Mouse (Mus musculus) forebrain, embryonic 13.5 days (tissue): ENCODE data around the gene Ddah2. TPM values are rescaled to one million over a fixed set of nuclear protein-coding genes. Genes with fewer than 3 reads are reported as not detected.

Source experiments
- ATAC-seq: fragments of 200-750 bp; cut with Nextera tagmentation; 2 replicates; pipeline ENCODE4 v1.8.0; 2017
- H3K27ac ChIP-seq: fragments of 300-500 bp; sonication (generic); 2 replicates; pipeline ENCODE4 v1.5.1; 2015; ENCODE audit warnings: inconsistent platforms, mild to moderate bottlenecking, moderate library complexity
- H3K27me3 ChIP-seq: fragments of 300-500 bp; sonication (generic); 2 replicates; pipeline ENCODE4 v1.6.1; 2015; ENCODE audit warnings: mild to moderate bottlenecking, inconsistent platforms
- H3K36me3 ChIP-seq: fragments of 300-500 bp; sonication (generic); 2 replicates; pipeline ENCODE4 v1.6.1; 2015; ENCODE audit warnings: mild to moderate bottlenecking, inconsistent platforms; ENCODE audit not compliant: poor library complexity, severe bottlenecking
- H3K4me1 ChIP-seq: fragments of 300-500 bp; sonication (generic); 2 replicates; pipeline ENCODE4 v1.6.1; 2015; ENCODE audit warnings: inconsistent platforms
- H3K4me2 ChIP-seq: fragments of 300-500 bp; sonication (generic); 2 replicates; pipeline ENCODE4 v1.6.1; 2015; ENCODE audit warnings: inconsistent platforms, mild to moderate bottlenecking, moderate library complexity
- H3K4me3 ChIP-seq: fragments of 300-500 bp; sonication (generic); 2 replicates; pipeline ENCODE4 v1.5.1; 2015; ENCODE audit warnings: mild to moderate bottlenecking, inconsistent platforms
- H3K9ac ChIP-seq: fragments of 300-500 bp; sonication (generic); 2 replicates; pipeline ENCODE4 v1.6.1; 2015; ENCODE audit warnings: mild to moderate bottlenecking, inconsistent platforms
- H3K9me3 ChIP-seq: fragments of 300-500 bp; sonication (generic); replicated peaks from 2 replicates; pipeline ENCODE4 v1.6.1; 2016; ENCODE audit warnings: inconsistent platforms
- WGBS: fragments of 180-500 bp; shearing (Covaris S2); methylation state at CpG from one replicate; pipeline ENCODE4 v1.1.7; 2015; 5-methylcytosine and 5-hydroxymethylcytosine counted together
- polyA plus RNA-seq: library from polyadenylated mRNA; unstranded; fragments of >200 nt; fragmentation: Nextera tagmentation; extraction: Ambion mirVana; gene quantifications from 2 replicates; pipeline ENCODE4 v1.2.1, GENCODE M21; 2015

The Ddah2 gene
- polyA plus RNA-seq, 1 experiment from 2014 or later = 566 TPM

DNA sequence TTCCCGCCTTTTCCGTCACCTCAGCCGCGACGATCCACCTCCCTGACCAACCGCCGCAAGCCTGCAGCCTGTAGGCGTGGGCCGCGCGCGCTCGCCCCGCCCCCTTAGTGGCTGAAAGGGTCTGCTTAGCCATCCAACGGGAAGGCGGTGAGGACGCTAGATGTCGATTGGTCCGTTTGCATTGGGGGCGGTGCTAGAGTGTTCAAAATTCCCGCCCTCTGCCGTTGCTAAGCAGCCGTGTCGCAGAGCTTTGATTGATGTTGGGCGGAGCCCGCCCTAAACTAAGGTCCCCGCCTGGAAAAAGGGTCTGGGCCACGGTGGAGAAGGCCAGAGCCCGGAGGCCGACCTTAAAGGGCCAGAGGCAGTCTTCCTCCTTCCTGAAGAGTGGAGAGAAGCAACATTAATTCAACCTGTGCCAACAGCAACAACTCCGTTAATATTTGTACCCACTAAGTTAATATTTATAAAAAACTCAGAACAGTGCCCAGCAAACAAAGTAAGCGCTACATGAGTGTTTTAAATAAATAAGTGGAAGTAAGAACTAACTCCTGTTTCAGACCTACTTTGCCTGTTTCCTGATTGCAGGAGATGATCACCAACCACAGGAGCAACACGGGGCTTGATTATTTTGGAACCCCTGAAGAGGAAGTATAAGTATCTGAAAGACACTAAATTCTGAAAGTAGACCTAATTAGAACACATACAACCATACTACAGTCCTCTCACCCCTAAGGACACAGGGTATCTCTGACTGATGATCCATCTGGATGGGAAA, 12.0 kb upstream of the Ddah2 start, which contains the start of gene Msh5:
Gene Msh5 (minus strand): TSS at position 65 of the 775 bp plus-strand sequence.
- WGBS = 3% methylated on average over 33 of the region's 33 CpGs
- ATAC-seq = peak; percentile 98
- Histone ChIP-seq H3K9ac (peak within 1 kb of the TSS; percentile 88), H3K27me3 (no peaks in the 10 kb centered on the region), H3K36me3 (no peaks in the 10 kb centered on the region), H3K4me1 (peaks cover 49% of the 10 kb centered on the region), H3K9me3 (no peaks in the 10 kb centered on the region), H3K4me2 (peak within 1 kb of the TSS; percentile 97), H3K4me3 (peak within 1 kb of the TSS; percentile 57), H3K27ac (peak within 1 kb of the TSS; percentile 80)

DNA sequence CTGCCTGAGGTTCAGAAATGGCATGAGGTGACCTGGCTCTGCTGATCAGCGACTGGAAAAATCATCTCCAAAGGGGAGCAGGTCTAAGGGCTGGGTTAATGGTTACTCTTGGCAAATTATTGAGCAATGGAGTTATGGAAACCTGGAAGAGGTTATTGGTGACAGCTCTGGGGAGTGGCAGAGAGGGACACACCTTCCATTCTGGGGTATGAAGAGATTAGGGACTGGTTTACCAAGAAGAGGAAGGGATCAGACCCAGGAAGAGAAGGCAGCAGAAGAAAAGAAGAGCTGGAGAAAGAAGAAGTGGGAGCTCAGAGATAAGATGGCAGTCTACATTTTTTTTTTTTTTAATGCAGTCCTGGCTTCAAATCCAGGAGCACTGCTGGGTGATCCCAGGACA, 11.1 kb upstream of the Ddah2 start:
- peaks cover 56% of the 10 kb centered on the region for H3K4me1 ChIP-seq
- H3K9me3 ChIP-seq = no peaks in the 10 kb centered on the region
- no peak for ATAC-seq
- H3K36me3 ChIP-seq = peaks cover 5% of the 10 kb centered on the region
- no peak overlapping the region for H3K9ac ChIP-seq
- peak overlapping the region; percentile 35 for H3K27ac ChIP-seq
- no peaks in the 10 kb centered on the region for H3K27me3 ChIP-seq
- WGBS = 61% methylated on average over 1 of the region's 1 CpGs
- H3K4me3 ChIP-seq = no peak overlapping the region
- H3K4me2 ChIP-seq = 0 out of 2 replicates have a peak overlapping the region, but pooled peaks have one; percentile 7

DNA sequence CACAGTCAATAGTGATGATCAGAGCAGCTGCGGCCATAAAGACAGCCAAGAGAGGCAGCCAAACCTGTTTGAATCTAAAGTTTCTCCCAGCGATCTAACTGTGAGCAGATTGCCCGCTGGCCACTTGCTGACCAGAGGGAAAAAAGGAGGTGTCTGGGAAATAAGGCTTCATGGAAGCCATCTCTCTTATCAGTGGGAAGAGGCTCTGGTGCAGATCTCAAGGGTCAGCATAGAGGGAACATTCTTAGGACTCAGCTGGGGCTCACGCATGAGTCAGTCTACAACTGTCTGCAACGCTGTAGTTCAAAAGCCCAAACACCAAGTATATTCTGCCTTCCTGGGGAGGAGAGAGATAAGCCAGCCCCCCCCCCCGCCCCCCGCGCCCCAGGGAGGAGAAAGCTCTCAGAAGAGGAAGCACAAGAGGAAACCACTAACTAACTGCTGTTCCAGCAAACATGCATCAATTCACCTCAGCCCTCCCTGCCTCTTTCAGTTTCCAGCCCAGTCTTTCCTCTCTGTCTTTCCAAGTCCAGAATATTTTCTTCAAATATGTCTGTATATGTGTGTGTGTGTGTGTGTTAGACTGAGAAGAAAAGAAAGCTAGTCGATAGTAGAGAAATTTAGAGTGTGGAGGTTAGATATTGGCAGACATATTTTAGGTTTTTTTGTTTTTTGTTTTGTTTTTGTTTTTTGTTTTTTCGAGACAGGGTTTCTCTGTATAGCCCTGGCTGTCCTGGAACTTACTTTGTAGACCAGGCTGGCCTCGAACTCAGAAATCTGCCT, 10.5 kb upstream of the Ddah2 start:
- ATAC-seq = no peak
- Histone ChIP-seq H3K4me2 (0 out of 2 replicates have a peak overlapping the region, but pooled peaks have one; percentile 7), H3K9ac (no peak overlapping the region)

DNA sequence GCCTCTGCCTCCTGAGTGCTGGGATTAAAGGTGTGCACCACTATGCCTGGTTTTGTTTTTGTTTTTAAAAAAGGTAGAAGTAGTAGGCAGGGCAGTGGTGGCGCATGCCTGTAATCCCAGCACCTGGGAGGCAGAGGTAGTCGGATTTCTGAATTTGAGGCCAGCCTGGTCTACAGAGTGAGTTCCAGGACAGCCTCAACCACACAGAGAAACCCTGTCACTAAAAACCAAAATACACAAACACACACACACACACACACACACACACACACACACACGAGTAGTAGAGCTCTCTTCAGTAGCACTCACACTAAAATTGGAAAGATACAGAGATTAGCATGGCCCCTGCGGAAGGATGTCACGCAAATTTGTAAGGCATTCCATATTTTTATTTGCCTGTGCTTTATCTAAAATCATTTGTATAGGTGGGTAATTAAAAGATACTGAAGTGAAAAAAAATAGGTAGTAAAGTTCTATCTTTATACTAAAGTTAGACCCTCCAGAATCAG, 9.8 kb upstream of the Ddah2 start:
- Histone ChIP-seq H3K27ac (peak overlapping the region; percentile 90; the same call in 1 of the 2 replicates), H3K4me1 (peaks cover 56% of the 10 kb centered on the region), H3K4me2 (peak overlapping the region; percentile 72), H3K27me3 (no peaks in the 10 kb centered on the region), H3K36me3 (peaks cover 17% of the 10 kb centered on the region), H3K4me3 (no peak overlapping the region), H3K9me3 (no peaks in the 10 kb centered on the region), H3K9ac (no peak overlapping the region)
- 80% methylated on average over 5 of the region's 5 CpGs for WGBS
- no peak for ATAC-seq

More for the DNA sequence above, 10.5 kb upstream of the Ddah2 start:
- peaks cover 11% of the 10 kb centered on the region for H3K36me3 ChIP-seq
- peaks cover 56% of the 10 kb centered on the region for H3K4me1 ChIP-seq
- no peaks in the 10 kb centered on the region for H3K27me3 ChIP-seq
- H3K4me3 ChIP-seq = no peak overlapping the region
- no peaks in the 10 kb centered on the region for H3K9me3 ChIP-seq
- peak overlapping the region; percentile 35 for H3K27ac ChIP-seq
- WGBS = 47% methylated on average over 11 of the region's 11 CpGs

DNA sequence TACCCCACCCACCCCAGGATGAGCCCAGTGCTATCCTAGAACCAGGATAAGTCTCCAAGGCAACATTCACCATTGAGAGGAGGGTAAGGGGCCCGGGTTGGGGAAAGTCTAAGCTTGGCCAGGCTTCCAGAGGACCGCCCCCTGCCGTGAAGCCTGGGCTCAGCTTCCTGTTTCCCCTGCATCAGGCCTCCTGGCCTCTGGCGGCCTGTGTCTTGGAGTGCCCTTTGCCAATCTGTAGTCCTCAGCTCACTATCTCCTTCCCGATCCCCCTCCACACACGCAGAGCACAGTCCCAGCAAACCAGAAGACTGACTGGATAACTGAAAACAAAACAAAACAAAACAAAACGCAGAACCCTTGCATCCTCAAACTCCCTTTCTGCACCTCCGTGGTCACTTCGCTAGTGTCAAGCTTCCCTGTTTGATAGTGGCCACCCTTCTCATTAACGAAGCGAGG, 9.2 kb upstream of the Ddah2 start, which contains the start of gene Clic1:
Gene Clic1 (plus strand): TSS at position 406 of the 456 bp plus-strand sequence.
- H3K9me3 ChIP-seq = no peaks in the 10 kb centered on the region
- ATAC-seq = 0 out of 2 replicates have a peak, but pooled peaks have one; percentile 2
- under 1% methylated on average over 11 of the region's 11 CpGs for WGBS
- H3K4me2 ChIP-seq = peak within 1 kb of the TSS; percentile 72
- no peaks in the 10 kb centered on the region for H3K27me3 ChIP-seq
- peak within 1 kb of the TSS; percentile 90 for H3K27ac ChIP-seq
- H3K36me3 ChIP-seq = peaks cover 22% of the 10 kb centered on the region
- H3K4me1 ChIP-seq = peaks cover 56% of the 10 kb centered on the region
- H3K9ac ChIP-seq = peak within 1 kb of the TSS; percentile 80
- peak within 1 kb of the TSS; percentile 48 for H3K4me3 ChIP-seq

DNA sequence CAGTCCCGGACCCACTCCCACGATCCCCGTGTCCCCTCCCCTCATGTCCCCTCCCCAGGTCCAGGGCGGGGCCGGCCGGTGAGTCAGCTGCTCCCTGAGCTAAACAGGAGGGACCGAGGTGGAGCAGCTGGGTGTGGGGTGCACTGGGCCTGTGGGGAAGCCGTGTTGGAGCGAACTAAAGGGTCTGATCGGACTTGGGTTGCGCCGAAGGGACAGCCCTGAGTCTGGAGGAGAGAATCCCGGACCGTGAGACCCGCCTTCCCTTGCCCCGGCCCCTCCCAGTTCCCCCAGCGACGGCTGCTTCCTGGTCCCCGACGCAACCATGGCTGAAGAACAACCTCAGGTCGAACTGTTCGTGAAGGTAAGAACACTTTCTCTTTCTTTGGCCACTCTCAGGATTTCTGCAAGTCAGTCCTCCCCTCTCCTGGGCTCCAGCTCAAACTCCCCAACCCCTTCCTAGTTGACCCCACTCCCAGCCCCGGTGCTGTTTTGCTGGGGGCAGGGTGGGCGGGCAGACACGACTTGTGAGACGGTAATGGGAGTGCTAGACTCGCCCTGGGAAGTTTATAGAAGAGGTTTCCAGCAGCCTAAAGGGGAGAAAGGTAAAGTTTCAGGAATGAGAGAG, 8.6 kb upstream of the Ddah2 start:
- 1% methylated on average over 27 of the region's 27 CpGs for WGBS
- Histone ChIP-seq H3K4me1 (peaks cover 56% of the 10 kb centered on the region), H3K4me2 (peak overlapping the region; percentile 72), H3K9ac (peak overlapping the region; percentile 80), H3K9me3 (no peaks in the 10 kb centered on the region), H3K36me3 (peaks cover 26% of the 10 kb centered on the region), H3K27me3 (no peaks in the 10 kb centered on the region), H3K27ac (peak overlapping the region; percentile 90), H3K4me3 (peak overlapping the region; percentile 48)
- ATAC-seq = no peak

- 2% methylated on average over 21 of the region's 21 CpGs for WGBS
- peak; percentile 39 for ATAC-seq
- peaks cover 47% of the 10 kb centered on the region for H3K4me1 ChIP-seq
These were observed 7.4 kb upstream of the Ddah2 start for GRCm38 (mm10) chr17:35051156-35052086.

DNA sequence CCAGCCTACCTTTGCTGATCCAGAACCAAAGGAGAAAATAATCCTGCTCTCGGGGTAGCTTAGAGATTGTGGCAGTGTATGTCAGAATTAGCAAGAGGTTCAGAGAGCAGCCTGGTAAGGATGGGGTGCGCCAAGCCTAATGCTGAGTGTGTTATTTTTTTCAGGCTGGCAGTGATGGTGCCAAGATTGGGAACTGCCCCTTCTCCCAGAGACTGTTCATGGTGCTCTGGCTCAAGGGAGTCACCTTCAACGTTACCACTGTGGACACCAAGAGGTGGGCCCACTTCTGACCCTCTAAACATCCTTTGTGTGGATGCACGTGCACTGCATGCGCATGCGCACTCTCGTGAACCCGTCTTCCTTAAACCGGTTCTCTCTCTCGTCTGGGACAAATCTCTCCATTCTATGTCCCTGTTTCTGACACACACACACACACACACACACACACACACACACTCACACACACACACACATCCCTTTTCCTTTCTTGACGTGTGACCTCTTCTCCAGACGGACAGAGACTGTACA, 6.5 kb upstream of the Ddah2 start:
- Histone ChIP-seq H3K4me1 (peaks cover 40% of the 10 kb centered on the region), H3K4me3 (peak overlapping the region; percentile 48), H3K27me3 (no peaks in the 10 kb centered on the region), H3K27ac (peak overlapping the region; percentile 93), H3K9me3 (no peaks in the 10 kb centered on the region), H3K36me3 (peaks cover 41% of the 10 kb centered on the region), H3K4me2 (peak overlapping the region; percentile 72), H3K9ac (peak overlapping the region; percentile 80)
- ATAC-seq = no peak
- WGBS = 73% methylated on average over 11 of the region's 12 CpGs

More at GRCm38 (mm10) chr17:35051156-35052086, 7.4 kb upstream of the Ddah2 start:
- no peaks in the 10 kb centered on the region for H3K27me3 ChIP-seq
- H3K27ac ChIP-seq = peak overlapping the region; percentile 93
- peak overlapping the region; percentile 48 for H3K4me3 ChIP-seq
- peak overlapping the region; percentile 80 for H3K9ac ChIP-seq
- H3K9me3 ChIP-seq = no peaks in the 10 kb centered on the region
- H3K36me3 ChIP-seq = peaks cover 37% of the 10 kb centered on the region
- peak overlapping the region; percentile 72 for H3K4me2 ChIP-seq

GRCm38 (mm10) chr17:35055691-35056495, 2.9 kb upstream of the Ddah2 start:
- Histone ChIP-seq H3K36me3 (peaks cover 54% of the 10 kb centered on the region), H3K27ac (no peak overlapping the region), H3K9me3 (no peaks in the 10 kb centered on the region), H3K9ac (no peak overlapping the region), H3K4me2 (no peak overlapping the region), H3K4me1 (peaks cover 36% of the 10 kb centered on the region), H3K27me3 (no peaks in the 10 kb centered on the region), H3K4me3 (no peak overlapping the region)
- ATAC-seq = no peak
- WGBS = 90% methylated on average over 7 of the region's 7 CpGs

GRCm38 (mm10) chr17:35057090-35057489, 1.7 kb upstream of the Ddah2 start:
- ATAC-seq = no peak
- no peak overlapping the region for H3K9ac ChIP-seq
- no peaks in the 10 kb centered on the region for H3K9me3 ChIP-seq
- peaks cover 34% of the 10 kb centered on the region for H3K4me1 ChIP-seq
- 85% methylated on average over 3 of the region's 3 CpGs for WGBS
- no peak overlapping the region for H3K27ac ChIP-seq
- no peak overlapping the region for H3K4me2 ChIP-seq
- peaks cover 64% of the 10 kb centered on the region for H3K36me3 ChIP-seq
- H3K27me3 ChIP-seq = no peaks in the 10 kb centered on the region
- H3K4me3 ChIP-seq = no peak overlapping the region
